Mouse (Mus musculus) neural tube, embryonic 13.5 days (tissue): Measurements from ENCODE around the gene Strc. TPM values are rescaled to one million over a fixed set of nuclear protein-coding genes. Genes with fewer than 3 reads are reported as not detected.
"Not testable (repeated sequence)": the region's sequence is repeated elsewhere in the genome, so short reads cannot be mapped to it uniquely, and the experiment has no call there.

Experiments
- ATAC-seq: fragments of 200-750 bp; cut with Nextera tagmentation; 2 replicates; pipeline ENCODE4 v1.8.0; 2017; ENCODE audit warnings: low read depth, mild to moderate bottlenecking, moderate TSS enrichment, moderate library complexity
- H3K27ac ChIP-seq: fragments of 300-500 bp; sonication (generic); replicated peaks from 2 replicates; pipeline ENCODE4 v1.5.1; 2015; ENCODE audit warnings: moderate library complexity, mild to moderate bottlenecking, inconsistent platforms
- H3K27me3 ChIP-seq: fragments of 300-500 bp; sonication (generic); 2 replicates; pipeline ENCODE4 v1.6.1; 2015; ENCODE audit warnings: mild to moderate bottlenecking, inconsistent platforms
- H3K36me3 ChIP-seq: fragments of 300-500 bp; sonication (generic); 2 replicates; pipeline ENCODE4 v1.6.1; 2015; ENCODE audit warnings: mild to moderate bottlenecking, inconsistent platforms
- H3K4me1 ChIP-seq: fragments of 300-500 bp; sonication (generic); replicated peaks from 2 replicates; pipeline ENCODE4 v1.6.1; 2015; ENCODE audit warnings: inconsistent platforms
- H3K4me2 ChIP-seq: fragments of 300-500 bp; sonication (generic); 2 replicates; pipeline ENCODE4 v1.6.1; 2015; ENCODE audit warnings: inconsistent platforms, mild to moderate bottlenecking, moderate library complexity
- H3K4me3 ChIP-seq: fragments of 300-500 bp; sonication (generic); 2 replicates; pipeline ENCODE4 v1.5.1; 2015; ENCODE audit warnings: mild to moderate bottlenecking, inconsistent platforms
- H3K9ac ChIP-seq: fragments of 300-500 bp; sonication (generic); 2 replicates; pipeline ENCODE4 v1.6.1; 2015; ENCODE audit warnings: moderate library complexity, mild to moderate bottlenecking, inconsistent platforms
- H3K9me3 ChIP-seq: fragments of 300-500 bp; sonication (generic); 2 replicates; pipeline ENCODE4 v1.6.1; 2016; ENCODE audit warnings: inconsistent platforms
- WGBS: fragments of 180-500 bp; shearing (Covaris S2); methylation state at CpG from one replicate; pipeline ENCODE4 v1.1.7; 2015; 5-methylcytosine and 5-hydroxymethylcytosine counted together
- polyA plus RNA-seq: library from polyadenylated mRNA; unstranded; fragments of >200 nt; fragmentation: Nextera tagmentation; extraction: Ambion mirVana; gene quantifications from 2 replicates; pipeline ENCODE4 v1.2.1, GENCODE M21; 2015

Strc gene
- not detected in 2 replicates for polyA plus RNA-seq

DNA sequence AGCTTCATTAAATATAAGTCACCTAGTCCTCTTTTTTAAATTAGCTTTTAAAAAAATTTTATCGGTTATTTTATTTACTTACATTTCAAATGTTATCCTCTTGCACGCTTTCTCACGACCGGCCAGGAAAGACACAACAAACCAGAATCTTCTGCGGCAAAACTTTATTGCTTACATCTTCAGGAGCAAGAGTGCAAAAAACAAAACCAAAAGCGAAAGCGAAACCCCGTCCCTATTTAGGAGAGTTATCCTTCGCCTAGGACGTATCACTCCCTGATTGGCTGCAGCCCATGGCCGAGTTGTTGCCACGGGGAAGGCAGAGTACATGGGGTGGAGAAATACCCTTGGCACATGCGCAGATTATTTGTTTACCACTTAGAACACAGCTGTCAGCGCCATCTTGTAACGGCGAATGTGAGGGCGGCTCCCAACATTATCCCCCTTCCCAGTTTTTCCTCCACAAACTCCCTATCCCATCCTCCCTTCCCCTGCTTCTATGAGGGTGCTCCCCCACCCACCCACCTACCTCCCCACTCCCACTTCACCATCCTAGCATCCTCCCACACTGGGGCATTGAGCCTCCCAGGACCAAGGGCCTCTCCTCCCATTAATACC lies at the start of gene Strc:
Gene Strc (minus strand): TSS at position 208 of the 615 bp plus-strand sequence.
- not testable (repeated sequence) for ATAC-seq
- WGBS, result 95% methylated on average over 15 of the region's 17 CpGs

DNA sequence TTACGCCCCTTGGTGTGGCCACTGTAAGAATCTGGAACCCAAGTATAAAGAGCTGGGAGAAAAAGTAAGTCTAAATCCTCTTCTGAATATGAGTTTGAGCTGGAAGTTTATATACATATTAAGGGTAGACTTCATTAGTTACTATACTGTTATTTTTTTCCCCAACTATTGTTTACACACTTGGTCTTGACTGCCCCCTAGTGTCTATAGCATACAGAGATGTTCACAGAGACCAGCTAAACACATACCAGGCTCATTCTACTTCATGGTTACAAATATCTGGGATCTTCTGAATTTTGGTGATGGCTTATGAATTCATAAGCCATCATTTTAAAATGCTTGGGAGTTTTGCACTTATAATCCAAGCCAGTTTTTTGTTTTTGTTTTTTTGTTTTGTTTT lies 47.9 kb upstream of the Strc start:
- Histone ChIP-seq H3K4me2 (no peak overlapping the region), H3K27ac (no peak overlapping the region), H3K4me3 (no peak overlapping the region), H3K9me3 (no peaks in the 10 kb centered on the region), H3K9ac (no peak overlapping the region), H3K27me3 (0 out of 2 replicates have a peak, but pooled peaks cover 3% of the 10 kb centered on the region), H3K4me1 (no peaks in the 10 kb centered on the region), H3K36me3 (peaks cover 96% of the 10 kb centered on the region)
- WGBS, result 97% methylated on average over 1 of the region's 1 CpGs
- no peak for ATAC-seq

More for the DNA sequence above, at the start of gene Strc:
- not testable (repeated sequence) for H3K9me3 ChIP-seq, H3K36me3 ChIP-seq, H3K4me2 ChIP-seq, H3K4me3 ChIP-seq, H3K27ac ChIP-seq, H3K27me3 ChIP-seq, H3K9ac ChIP-seq, H3K4me1 ChIP-seq

DNA sequence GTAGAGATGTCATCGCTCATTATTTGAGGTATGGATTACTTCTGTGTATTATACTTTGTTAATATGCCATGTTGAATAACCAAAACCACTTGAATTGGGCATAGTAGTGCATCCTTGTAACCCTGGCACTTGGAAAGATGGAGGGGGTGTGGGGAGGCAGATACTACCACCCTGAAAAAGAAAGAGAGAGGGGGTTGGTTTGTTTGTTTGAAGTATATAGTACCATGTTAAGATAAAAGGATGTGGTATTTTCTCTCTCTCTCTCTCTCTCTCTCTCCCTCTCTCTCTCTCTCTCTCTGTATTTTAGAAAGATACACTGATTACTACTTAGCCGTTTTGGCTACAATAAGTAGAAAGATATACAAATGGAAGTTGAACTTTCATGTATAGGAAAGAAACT lies 38.9 kb upstream of the Strc start:
- peaks cover 85% of the 10 kb centered on the region for H3K36me3 ChIP-seq
- ATAC-seq, result no peak
- no peak overlapping the region for H3K4me3 ChIP-seq

DNA sequence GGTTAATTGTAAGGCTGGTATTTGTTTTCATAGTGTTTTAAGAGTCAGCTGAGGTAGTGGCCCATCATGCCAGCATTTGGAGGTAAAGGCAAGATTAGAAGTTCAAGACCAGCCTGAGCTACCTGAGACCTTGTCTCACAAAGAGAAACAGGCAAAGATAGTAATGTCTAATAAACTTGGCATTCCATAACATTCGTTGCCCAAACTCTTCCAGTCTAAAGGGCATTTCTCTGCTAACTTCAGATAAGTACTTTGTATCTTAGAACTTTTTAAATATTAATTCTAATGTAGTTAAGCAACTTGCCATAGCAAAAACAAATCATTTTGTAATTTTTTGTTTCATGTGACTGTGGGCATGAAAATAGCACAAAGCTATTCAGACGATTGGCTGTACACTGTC lies 36.2 kb upstream of the Strc start:
- Histone ChIP-seq H3K9ac (no peak overlapping the region), H3K4me3 (no peak overlapping the region), H3K27ac (no peak overlapping the region), H3K9me3 (no peaks in the 10 kb centered on the region), H3K36me3 (peaks cover 72% of the 10 kb centered on the region), H3K4me1 (peaks cover 9% of the 10 kb centered on the region), H3K27me3 (no peaks in the 10 kb centered on the region), H3K4me2 (no peak overlapping the region)
- WGBS, result 96% methylated on average over 2 of the region's 2 CpGs
- no peak for ATAC-seq

More for the DNA sequence above, 38.9 kb upstream of the Strc start:
- WGBS, result 93% methylated on average over 2 of the region's 2 CpGs
- Histone ChIP-seq H3K4me2 (no peak overlapping the region), H3K9ac (no peak overlapping the region), H3K4me1 (no peaks in the 10 kb centered on the region), H3K27ac (no peak overlapping the region), H3K9me3 (no peaks in the 10 kb centered on the region), H3K27me3 (no peaks in the 10 kb centered on the region)

DNA sequence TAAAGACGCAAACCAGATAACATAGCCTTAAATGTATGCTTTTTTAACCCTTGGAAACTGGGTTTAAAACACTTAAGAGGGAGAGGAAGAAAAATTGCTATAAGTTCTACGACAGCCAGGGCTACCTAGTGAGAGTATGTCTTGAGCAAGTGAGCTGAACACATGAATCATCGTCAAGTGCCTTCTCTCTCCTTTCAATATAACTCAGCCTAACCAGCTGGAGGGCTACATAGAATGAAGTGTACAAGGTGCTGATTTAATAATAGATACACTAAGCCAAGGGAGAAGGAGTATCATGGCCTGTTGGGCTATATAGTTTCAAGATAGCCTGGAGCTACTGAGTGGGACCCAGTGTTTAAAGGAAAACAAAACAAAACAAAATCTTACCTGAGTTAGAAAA lies 31.5 kb upstream of the Strc start:
- Histone ChIP-seq H3K27ac (no peak overlapping the region), H3K36me3 (peaks cover 47% of the 10 kb centered on the region), H3K4me1 (peaks cover 46% of the 10 kb centered on the region), H3K4me2 (no peak overlapping the region), H3K9me3 (no peaks in the 10 kb centered on the region), H3K4me3 (no peak overlapping the region), H3K27me3 (no peaks in the 10 kb centered on the region), H3K9ac (no peak overlapping the region)
- no peak for ATAC-seq
- 87% methylated on average over 3 of the region's 3 CpGs for WGBS

DNA sequence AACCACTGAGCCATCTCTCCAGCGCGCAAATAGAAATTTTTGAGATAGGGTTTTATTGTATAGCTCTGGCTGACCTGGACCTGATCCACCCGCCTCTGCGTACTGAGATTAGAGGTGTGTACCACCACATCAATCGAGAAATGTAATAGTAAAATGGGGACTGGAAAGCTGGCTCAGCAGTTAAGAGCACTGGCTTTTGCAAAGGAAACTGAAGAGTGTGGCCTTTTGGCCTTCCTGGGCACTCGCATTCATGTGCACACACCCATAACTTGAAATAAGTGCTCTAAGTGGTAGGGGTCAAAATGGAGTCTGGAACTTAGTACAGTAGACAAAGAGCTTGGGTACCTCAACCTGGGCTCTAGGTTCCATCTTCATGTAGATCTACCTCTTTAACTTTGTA lies 29.4 kb upstream of the Strc start:
- Histone ChIP-seq H3K4me1 (peaks cover 60% of the 10 kb centered on the region), H3K27me3 (no peaks in the 10 kb centered on the region), H3K9ac (no peak overlapping the region), H3K4me2 (peak overlapping the region; percentile 79), H3K36me3 (peaks cover 27% of the 10 kb centered on the region), H3K4me3 (0 out of 2 replicates have a peak overlapping the region, but pooled peaks have one; percentile 2), H3K9me3 (no peaks in the 10 kb centered on the region), H3K27ac (no peak overlapping the region)
- 91% methylated on average over 6 of the region's 6 CpGs for WGBS
- ATAC-seq, result no peak

DNA sequence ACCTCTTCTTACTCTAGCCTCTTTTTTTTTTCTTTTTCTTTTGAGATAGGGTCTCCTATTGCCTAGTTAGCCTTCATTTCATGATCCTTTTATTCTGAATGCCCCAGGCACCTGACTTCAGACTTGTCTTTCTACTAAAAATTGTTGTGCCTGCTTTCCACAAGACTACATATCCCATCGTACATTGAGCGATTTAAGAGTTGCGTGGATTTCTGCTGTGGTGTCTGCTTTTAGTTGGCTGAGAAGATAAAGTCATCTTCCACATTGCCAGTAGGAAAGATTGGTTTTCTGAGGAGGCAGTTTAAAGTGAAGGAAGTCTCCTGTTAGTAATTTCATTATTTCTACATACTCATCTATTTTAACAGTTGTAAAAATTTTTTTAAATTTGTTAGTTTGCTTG lies 28.6 kb upstream of the Strc start:
- no peaks in the 10 kb centered on the region for H3K9me3 ChIP-seq
- H3K27ac ChIP-seq, result no peak overlapping the region
- peak overlapping the region; percentile 79 for H3K4me2 ChIP-seq
- H3K36me3 ChIP-seq, result peaks cover 25% of the 10 kb centered on the region
- 89% methylated on average over 3 of the region's 3 CpGs for WGBS
- peak overlapping the region; percentile 97 for H3K9ac ChIP-seq
- no peak for ATAC-seq
- H3K4me1 ChIP-seq, result peaks cover 60% of the 10 kb centered on the region
- peak overlapping the region; percentile 99 for H3K4me3 ChIP-seq
- H3K27me3 ChIP-seq, result no peaks in the 10 kb centered on the region

DNA sequence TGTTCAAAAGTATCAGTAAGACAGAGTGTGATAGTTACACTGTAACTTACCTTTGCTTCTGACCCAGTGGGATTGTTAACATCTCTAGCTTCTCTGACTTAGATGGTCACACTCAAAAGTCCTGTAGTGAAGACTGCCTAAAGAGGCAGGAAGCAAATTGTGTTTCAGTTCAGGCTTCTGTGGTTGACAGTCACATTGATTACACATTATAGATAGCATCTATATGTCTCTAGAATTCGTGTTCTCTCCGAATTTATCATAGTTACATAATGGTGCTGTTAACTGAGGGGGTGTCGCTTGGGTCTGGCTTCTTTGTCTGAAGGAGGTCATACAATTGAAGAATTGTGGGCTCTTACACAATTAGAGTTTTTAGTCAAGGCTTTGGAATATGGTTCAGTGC lies 28.1 kb upstream of the Strc start:
- Histone ChIP-seq H3K9ac (peak overlapping the region; percentile 97), H3K4me1 (peaks cover 60% of the 10 kb centered on the region), H3K27ac (no peak overlapping the region), H3K4me2 (peak overlapping the region; percentile 79), H3K36me3 (peaks cover 23% of the 10 kb centered on the region), H3K9me3 (no peaks in the 10 kb centered on the region), H3K27me3 (no peaks in the 10 kb centered on the region), H3K4me3 (peak overlapping the region; percentile 99)
- no peak for ATAC-seq
- WGBS, result 35% methylated on average over 3 of the region's 3 CpGs

DNA sequence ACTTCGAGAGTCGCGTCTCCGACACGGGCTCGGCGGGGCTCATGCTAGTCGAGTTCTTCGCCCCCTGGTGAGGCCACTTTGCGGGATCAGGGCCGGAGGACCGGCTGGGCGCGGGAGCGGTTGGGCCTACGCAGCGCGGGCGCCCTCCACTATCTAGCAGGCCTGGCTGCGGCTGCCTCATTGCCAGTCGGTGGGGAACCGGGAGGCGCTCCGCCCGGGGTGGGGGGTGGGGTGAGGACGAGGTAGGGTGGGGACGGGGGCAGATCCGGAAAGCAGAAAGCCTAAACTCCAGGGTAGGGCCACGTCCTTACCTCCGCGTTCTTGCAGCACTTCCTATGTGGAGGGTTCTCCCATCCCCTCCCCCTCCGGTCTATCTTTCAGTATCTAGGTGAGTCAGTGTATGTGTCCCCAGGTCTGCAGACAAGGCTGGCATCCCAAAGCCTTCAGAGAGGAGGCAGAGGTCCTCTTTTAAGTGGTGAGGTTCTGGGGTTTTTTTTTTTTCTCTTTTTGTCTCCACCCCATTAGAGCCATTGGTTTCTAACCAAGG lies 27.2 kb upstream of the Strc start:
- Histone ChIP-seq H3K36me3 (peaks cover 23% of the 10 kb centered on the region), H3K9me3 (no peaks in the 10 kb centered on the region), H3K4me3 (peak overlapping the region; percentile 99), H3K4me2 (peak overlapping the region; percentile 79), H3K27me3 (no peaks in the 10 kb centered on the region), H3K4me1 (peaks cover 60% of the 10 kb centered on the region), H3K27ac (peak overlapping the region; percentile 98), H3K9ac (peak overlapping the region; percentile 97)
- peak; percentile 60 for ATAC-seq
- WGBS, result under 1% methylated on average over 32 of the region's 32 CpGs

DNA sequence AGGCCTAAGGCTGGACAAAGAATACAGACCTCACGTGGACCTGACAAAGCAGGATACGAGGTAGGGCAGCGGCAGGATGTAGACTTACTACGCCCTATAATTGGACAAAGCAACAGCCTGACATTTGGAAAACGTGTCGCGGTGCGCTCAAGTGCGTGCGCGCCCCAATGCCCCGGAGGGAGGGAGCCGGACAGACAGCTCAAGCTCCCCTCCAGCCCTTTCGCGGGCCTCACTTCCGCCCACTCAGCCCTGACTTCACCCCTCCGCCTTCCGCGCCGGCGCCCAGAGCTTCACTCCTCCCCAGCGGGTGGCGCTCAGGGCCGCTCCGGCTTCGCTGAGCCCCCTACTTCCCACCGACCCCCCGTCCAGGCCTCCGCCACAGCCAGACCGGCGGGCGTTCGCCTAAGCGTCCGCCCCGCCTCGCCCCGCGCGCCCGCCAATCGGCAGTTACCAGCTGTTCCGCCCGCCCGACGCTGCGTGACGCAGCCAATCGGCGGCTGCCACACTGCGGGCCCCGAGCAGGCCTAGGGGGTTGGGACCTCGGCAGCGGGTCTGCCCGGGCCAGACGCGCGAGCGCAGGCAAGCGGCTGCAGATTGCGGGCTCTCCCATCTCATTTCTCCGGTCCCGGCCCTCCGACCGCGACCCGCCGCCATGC lies 26.5 kb upstream of the Strc start, which contains the start of the genes Pdia3 and Catsper2:
Gene Pdia3 (plus strand): TSS at position 389 of the 656 bp plus-strand sequence.
Gene Catsper2 (minus strand): TSS at position 406 of the 656 bp plus-strand sequence.
- WGBS, result under 1% methylated on average over 66 of the region's 68 CpGs
- Histone ChIP-seq H3K9ac (peak within 1 kb of the TSS; percentile 97), H3K36me3 (peaks cover 17% of the 10 kb centered on the region), H3K27ac (peak within 1 kb of the TSS; percentile 98), H3K9me3 (no peaks in the 10 kb centered on the region), H3K4me2 (peak within 1 kb of the TSS; percentile 79), H3K4me3 (peak within 1 kb of the TSS; percentile 99), H3K27me3 (no peaks in the 10 kb centered on the region), H3K4me1 (peaks cover 53% of the 10 kb centered on the region)
- ATAC-seq, result peak; percentile 99

DNA sequence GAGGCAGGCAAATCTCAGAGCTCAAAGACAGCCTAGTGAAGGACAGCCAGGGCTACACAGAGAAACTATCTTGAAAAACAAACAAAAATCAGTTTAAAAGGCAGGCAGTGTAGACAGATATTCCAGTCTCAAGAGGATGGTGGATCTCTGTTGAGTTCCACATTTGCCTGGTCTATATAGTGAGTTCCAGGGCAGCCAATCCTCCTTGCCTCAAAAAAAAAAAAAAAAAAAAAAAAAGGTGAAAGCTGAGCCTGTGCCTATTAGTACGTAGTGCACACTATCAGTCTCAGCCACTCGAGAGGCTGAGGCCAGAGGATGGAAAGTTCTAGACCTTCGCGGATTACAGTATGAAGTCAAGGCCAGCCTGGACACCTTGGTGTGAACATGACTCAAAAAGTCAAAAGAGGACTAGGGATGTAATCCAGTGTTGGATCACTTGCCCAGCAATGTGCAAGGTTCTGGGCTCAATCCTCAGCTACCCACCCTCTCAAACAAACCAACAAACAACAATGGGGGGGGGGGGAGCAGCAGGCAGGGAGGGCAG lies 25.9 kb upstream of the Strc start:
- Histone ChIP-seq H3K4me2 (peak overlapping the region; percentile 79), H3K36me3 (peaks cover 11% of the 10 kb centered on the region), H3K9me3 (no peaks in the 10 kb centered on the region), H3K27me3 (no peaks in the 10 kb centered on the region), H3K4me3 (peak overlapping the region; percentile 99), H3K27ac (peak overlapping the region; percentile 98), H3K9ac (peak overlapping the region; percentile 97), H3K4me1 (peaks cover 49% of the 10 kb centered on the region)
- 8% methylated on average over 4 of the region's 4 CpGs for WGBS
- no peak for ATAC-seq

DNA sequence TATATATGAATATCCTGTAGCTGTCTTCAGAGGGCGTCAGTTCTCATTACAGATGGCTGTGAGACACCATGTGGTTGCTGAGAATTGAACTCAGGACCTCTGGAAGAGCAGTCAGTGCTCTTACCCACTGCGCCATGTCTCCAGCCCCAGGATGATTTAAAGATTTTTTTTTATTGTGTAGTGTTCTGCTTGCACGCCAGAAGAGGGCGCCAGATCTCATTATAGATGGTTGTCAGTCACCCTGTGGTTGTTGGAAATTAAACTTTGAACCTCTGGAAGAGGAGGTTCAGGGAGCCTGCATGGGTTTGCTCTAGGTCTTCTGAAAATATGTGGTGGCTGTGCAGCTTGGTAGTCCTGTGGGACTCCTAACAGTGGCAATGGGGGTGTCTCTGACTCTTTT lies 21.2 kb upstream of the Strc start:
- H3K9me3 ChIP-seq, result no peaks in the 10 kb centered on the region
- H3K27me3 ChIP-seq, result no peaks in the 10 kb centered on the region
- H3K4me1 ChIP-seq, result peaks cover 13% of the 10 kb centered on the region
- no peak overlapping the region for H3K4me3 ChIP-seq
- no peak overlapping the region for H3K4me2 ChIP-seq
- ATAC-seq, result no peak
- H3K27ac ChIP-seq, result no peak overlapping the region
- 34% methylated on average over 4 of the region's 4 CpGs for WGBS
- H3K9ac ChIP-seq, result no peak overlapping the region
- H3K36me3 ChIP-seq, result no peaks in the 10 kb centered on the region
